Comparison of ENCODE assay signal across 17 mouse cellular contexts in genomic region chr10:117144071-117144470, GRCm38 (mm10). TPM values are rescaled to one million over a fixed set of nuclear protein-coding genes. Genes with fewer than 3 reads are reported as not detected.
A peak's percentile ranks its signal among the peaks of the same experiment; 100 is the strongest.
DNase-seq lines count a peak whose midpoint lies in the region; ATAC-seq and TF ChIP-seq lines count a peak whose summit lies in the region.
"Had no signal": no experiment of that assay in that cellular context is flagged by ENCODE, and none has a peak within 500 bp of the region (broad histone marks: within the 10 kb centered on the region; RNA-seq: fewer than 3 reads in every experiment).

No protein-coding gene starts in this region.

- peaks cover 66% of the 10 kb centered on the region for H3K4me1 ChIP-seq in heart, embryonic 13.5 days
- peaks cover 18% of the 10 kb centered on the region for H3K4me1 ChIP-seq in lung, postnatal 0 days (ENCODE audit: insufficient read depth, low read depth, low read length)

- no peaks in the 10 kb centered on the region for H3K36me3 ChIP-seq in heart, embryonic 13.5 days
- H3K36me3 ChIP-seq in lung, postnatal 0 days (ENCODE audit: insufficient read depth, low read length) = no peaks in the 10 kb centered on the region
- H3K36me3 ChIP-seq in macrophage (ENCODE audit: inconsistent target) = no peaks in the 10 kb centered on the region
- H3K36me3 ChIP-seq: midbrain, embryonic 12.5 days; stomach, embryonic 15.5 days had no signal

- no peaks in the 10 kb centered on the region for H3K27me3 ChIP-seq in heart, embryonic 13.5 days (replicated peaks)
- no peaks in the 10 kb centered on the region for H3K27me3 ChIP-seq in lung, postnatal 0 days (replicated peaks; ENCODE audit: insufficient read depth, low read length)
- H3K27me3 ChIP-seq: stomach, embryonic 15.5 days had no signal

- no peaks in the 10 kb centered on the region for H3K9me3 ChIP-seq in heart, embryonic 13.5 days
- H3K9me3 ChIP-seq in lung, postnatal 0 days (ENCODE audit: low read length) = no peaks in the 10 kb centered on the region
- H3K9me3 ChIP-seq: midbrain, embryonic 12.5 days; stomach, embryonic 15.5 days had no signal

- peak overlapping the region; percentile 57 for H3K9ac ChIP-seq in heart, embryonic 13.5 days
- no peak overlapping the region for H3K9ac ChIP-seq in lung, postnatal 0 days (replicated peaks; ENCODE audit: low read depth)
- H3K9ac ChIP-seq: midbrain, embryonic 12.5 days; stomach, embryonic 15.5 days had no signal

- ATAC-seq in heart, embryonic 13.5 days (ENCODE audit: extremely low read depth, insufficient number of reproducible peaks, low FRiP score, low TSS enrichment) = no peak
- no peak for ATAC-seq in lung, postnatal 0 days
- ATAC-seq in granulocyte monocyte progenitor cell, adult 5-6 weeks (replicated peaks; ENCODE audit: poor library complexity, severe bottlenecking) = peak; percentile 9
- ATAC-seq: hindbrain, postnatal 0 days had no signal

- no peak for TF ChIP-seq EP300 in lung, postnatal 0 days (IDR thresholded peaks at IDR 0.05)

- peak overlapping the region; percentile 79 for H3K27ac ChIP-seq in heart, embryonic 13.5 days (replicated peaks)
- H3K27ac ChIP-seq in lung, postnatal 0 days (ENCODE audit: low read length) = peak overlapping the region; percentile 79; the same call in 1 of the 2 replicates
- peak overlapping the region; percentile 24 for H3K27ac ChIP-seq in macrophage
- H3K27ac ChIP-seq: hindbrain, postnatal 0 days; midbrain, embryonic 12.5 days; stomach, embryonic 15.5 days had no signal

- DNase-seq in heart, postnatal 14 days = no peak
- peak; percentile 27 for DNase-seq in lung, postnatal 0 days (ENCODE audit: low spot score)
- DNase-seq in lung, postnatal 4 days = no peak
- no peak for DNase-seq in layer of hippocampus, adult 11-12 months (ENCODE audit: low spot score)
- no peak for DNase-seq in adrenal gland, postnatal 36 days
- DNase-seq: adrenal gland, postnatal 14 days; cerebellum, postnatal 14 days; gastrocnemius, postnatal 36 days; layer of hippocampus, postnatal 36 days; retina, postnatal 1 day had no signal

- peak overlapping the region; percentile 90; the same call in 1 of the 2 replicates for H3K4me3 ChIP-seq in heart, embryonic 13.5 days
- no peak overlapping the region for H3K4me3 ChIP-seq in lung, postnatal 0 days (ENCODE audit: low read depth, low read length)
- no peak overlapping the region for H3K4me3 ChIP-seq in macrophage (ENCODE audit: inconsistent target)
- H3K4me3 ChIP-seq: midbrain, embryonic 12.5 days; myocyte; stomach, embryonic 15.5 days had no signal

- TF ChIP-seq CTCF in lung, postnatal 0 days (IDR thresholded peaks at IDR 0.05) = no peak

- H3K4me2 ChIP-seq in heart, embryonic 13.5 days = peak overlapping the region; percentile 83
- no peak overlapping the region for H3K4me2 ChIP-seq in lung, postnatal 0 days (replicated peaks; ENCODE audit: low read depth, low read length)
- H3K4me2 ChIP-seq: midbrain, embryonic 12.5 days; stomach, embryonic 15.5 days had no signal

- H3K79me2 ChIP-seq in macrophage (ENCODE audit: inconsistent target) = peaks cover 89% of the 10 kb centered on the region

- intact Hi-C loops in heart, postnatal 14 days (cut with DNase I) = no loop called here

- 83% methylated on average over 4 of the region's 4 CpGs for WGBS in heart, embryonic 13.5 days
- WGBS in lung, postnatal 0 days = 72% methylated on average over 4 of the region's 4 CpGs
- 30% methylated on average over 4 of the region's 4 CpGs for WGBS in macrophage (ENCODE audit: missing documents)

RNA-seq across cellular contexts. Expression of gene Frs2, which starts 4.3 kb away (rescaled TPM):
- 14.7 and 16.2 TPM in 2 replicates for polyA plus RNA-seq in heart, embryonic 13.5 days (2015; fragmentation: Nextera tagmentation; extraction: Ambion mirVana)
- 10 to 100 TPM; 17.9 to 19.5 TPM for total RNA-seq in heart, postnatal 14 days (2021)
- polyA plus RNA-seq in lung, postnatal 0 days (2015; fragmentation: Nextera tagmentation; extraction: Ambion mirVana) = 18.8 and 21.9 TPM in 2 replicates
- total RNA-seq in granulocyte monocyte progenitor cell, adult 5-6 weeks (2014; fragmentation: Nextera tagmentation) = 32.6 and 36.4 TPM in 2 replicates
- total RNA-seq in granulocyte monocyte progenitor cell, adult 5-6 weeks (2017) = 12.1 and 12.9 TPM in 2 replicates
- 100 to 1,000 TPM in 7 of 26 experiments, 10 to 100 TPM in 19; 56.1 to 162 (median 80.2) TPM for total RNA-seq in macrophage (2018; cell fraction: chromatin; rRNA removed)
- 10 to 100 TPM; 17.8 to 38.0 (median 21.4) TPM for total RNA-seq in macrophage (2018; cell fraction: cytosol; rRNA removed)
- total RNA-seq in macrophage (2018; cell fraction: nucleus; rRNA removed) = 100 to 1,000 TPM in 3 of 26 experiments, 10 to 100 TPM in 23; 45.5 to 135 (median 59.9) TPM
- polyA plus RNA-seq in macrophage (2018) = 10.7 to 14.5 TPM (median 13.7 TPM) in 3 replicates
- total RNA-seq in adrenal gland, postnatal 36 days (2021) = 10 to 100 TPM; 26.5 to 28.4 TPM

Comparison
In these comparisons a context has a peak if more than half of its experiments do, and no peak if none do; other contexts are left out.
1. H3K27ac ChIP-seq: peak in every context shown above with its lines; median percentile 79 in heart, embryonic 13.5 days; 79 in lung, postnatal 0 days; 24 in macrophage.